Mouse (Mus musculus): ENCODE data around the gene Mfsd5. TPM values are rescaled to one million over a fixed set of nuclear protein-coding genes. Genes with fewer than 3 reads are reported as not detected.
A peak's percentile ranks its signal among the peaks of the same experiment; 100 is the strongest.

Mfsd5 gene
- polyA plus RNA-seq (2016; fragmentation: Nextera tagmentation; extraction: Ambion mirVana), result 64.2 and 66.8 TPM in 2 replicates

GRCm38 (mm10) chr15:102279092-102279782 is at the start of gene Mfsd5:
TSS of gene Mfsd5 (plus strand) at chr15:102279454.
- Histone ChIP-seq H3K27me3 (ENCODE audit: poor library complexity, severe bottlenecking) (no peaks in the 10 kb centered on the region), H3K9me3 (no peaks in the 10 kb centered on the region), H3K4me3 (peak within 1 kb of the TSS; percentile 89), H3K36me3 (replicated peaks) (peaks cover 25% of the 10 kb centered on the region), H3K27ac (peak within 1 kb of the TSS; percentile 95), H3K4me1 (peaks cover 23% of the 10 kb centered on the region)
- peak; percentile 87 for DNase-seq (ENCODE audit: extremely low spot score, low spot score)
- WGBS, result under 1% methylated on average over 65 of the region's 65 CpGs

GRCm38 (mm10) chr15:102230408-102231321 is 48.6 kb upstream of the Mfsd5 start:
- Histone ChIP-seq H3K4me3 (no peak overlapping the region), H3K4me1 (peaks cover 31% of the 10 kb centered on the region), H3K27me3 (ENCODE audit: poor library complexity, severe bottlenecking) (peaks cover 6% of the 10 kb centered on the region), H3K9me3 (no peaks in the 10 kb centered on the region), H3K36me3 (replicated peaks) (peaks cover 9% of the 10 kb centered on the region; the same call in 1 of the 2 replicates), H3K27ac (no peak overlapping the region)
- DNase-seq (ENCODE audit: extremely low spot score, low spot score), result no peak
- WGBS, result 83% methylated on average over 17 of the region's 17 CpGs

DNA sequence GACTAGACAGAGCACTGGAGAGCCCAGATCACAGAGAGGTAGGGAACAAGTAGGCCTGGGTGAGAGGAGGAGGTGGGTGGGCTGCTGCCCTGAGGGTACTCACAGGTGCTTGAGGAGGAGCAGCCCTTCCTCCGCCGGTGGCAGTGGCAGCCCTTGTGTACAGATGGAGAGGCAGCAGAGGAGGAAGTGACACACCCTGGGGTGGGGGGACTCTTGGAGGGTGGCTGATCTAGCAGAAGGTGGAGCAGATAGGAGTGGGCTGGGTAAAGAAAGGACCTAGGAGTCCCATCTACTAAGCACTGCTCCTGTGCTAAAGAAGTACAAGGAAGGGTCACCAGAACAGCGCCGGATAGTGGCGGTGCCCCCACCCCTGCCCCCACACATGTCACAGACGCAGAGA is 47.5 kb upstream of the Mfsd5 start, which contains the start of gene Itgb7:
Gene Itgb7, minus strand, starts transcription at position 197 of the 400 bp plus-strand sequence.
- Histone ChIP-seq H3K27me3 (ENCODE audit: poor library complexity, severe bottlenecking) (no peaks in the 10 kb centered on the region), H3K36me3 (replicated peaks) (peaks cover 15% of the 10 kb centered on the region; the same call in 1 of the 2 replicates), H3K4me3 (no peak within 1 kb of the TSS), H3K27ac (no peak within 1 kb of the TSS), H3K4me1 (peaks cover 37% of the 10 kb centered on the region), H3K9me3 (no peaks in the 10 kb centered on the region)
- 63% methylated on average over 6 of the region's 6 CpGs for WGBS
- no peak for DNase-seq (ENCODE audit: extremely low spot score, low spot score)

- H3K4me3 ChIP-seq, result no peak overlapping the region
- H3K27me3 ChIP-seq (ENCODE audit: poor library complexity, severe bottlenecking), result no peaks in the 10 kb centered on the region
- no peak overlapping the region for H3K27ac ChIP-seq
- peaks cover 37% of the 10 kb centered on the region for H3K4me1 ChIP-seq
- peaks cover 16% of the 10 kb centered on the region; the same call in 1 of the 2 replicates for H3K36me3 ChIP-seq (replicated peaks)
- WGBS, result 88% methylated on average over 7 of the region's 7 CpGs
- no peaks in the 10 kb centered on the region for H3K9me3 ChIP-seq
- no peak for DNase-seq (ENCODE audit: extremely low spot score, low spot score)
These were observed 46.5 kb upstream of the Mfsd5 start for GRCm38 (mm10) chr15:102232764-102233163.

GRCm38 (mm10) chr15:102233896-102234295 is 45.4 kb upstream of the Mfsd5 start:
- H3K36me3 ChIP-seq (replicated peaks), result peaks cover 21% of the 10 kb centered on the region; the same call in 1 of the 2 replicates
- no peak overlapping the region for H3K4me3 ChIP-seq
- H3K27ac ChIP-seq, result peak overlapping the region; percentile 6; the same call in 1 of the 2 replicates

DNA sequence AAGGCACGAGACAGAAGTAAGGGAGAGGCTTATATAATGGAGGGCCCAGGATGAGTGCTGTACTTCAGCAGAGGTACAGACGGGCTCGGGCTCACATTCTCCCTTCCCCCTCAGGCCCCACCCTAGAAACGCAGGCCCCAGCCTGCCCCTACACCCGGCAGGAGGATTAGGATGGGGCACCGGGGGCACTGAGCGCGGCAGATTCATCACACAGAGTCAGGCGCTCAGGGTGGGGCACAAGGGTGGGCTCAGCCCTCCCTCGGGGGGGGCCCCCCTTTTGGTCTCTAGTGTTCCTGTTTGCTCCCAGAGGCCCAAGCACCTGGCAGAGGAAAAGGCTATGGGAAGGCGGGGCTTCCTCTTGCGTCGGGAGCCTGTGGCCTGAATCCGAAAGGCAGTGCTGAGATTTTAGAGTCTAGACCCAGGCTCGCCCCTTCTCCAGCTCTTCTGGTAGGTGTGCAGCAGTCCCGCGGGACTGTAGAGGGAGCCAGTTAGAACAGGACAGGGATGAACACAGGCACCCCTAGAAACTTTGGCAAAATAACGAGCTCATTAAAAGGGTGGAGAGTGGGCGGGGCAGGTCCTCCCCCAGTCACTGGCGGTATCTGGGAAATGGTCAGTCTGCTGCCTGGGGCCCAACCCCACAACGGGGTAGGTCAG is 43.8 kb upstream of the Mfsd5 start:
- no peak for DNase-seq (ENCODE audit: extremely low spot score, low spot score)
- Histone ChIP-seq H3K36me3 (replicated peaks) (peaks cover 29% of the 10 kb centered on the region), H3K27ac (peak overlapping the region; percentile 84), H3K9me3 (no peaks in the 10 kb centered on the region), H3K27me3 (ENCODE audit: poor library complexity, severe bottlenecking) (peaks cover 11% of the 10 kb centered on the region), H3K4me1 (peaks cover 47% of the 10 kb centered on the region), H3K4me3 (peak overlapping the region; percentile 41)
- 28% methylated on average over 21 of the region's 21 CpGs for WGBS

More at GRCm38 (mm10) chr15:102233896-102234295, 45.4 kb upstream of the Mfsd5 start:
- no peak for DNase-seq (ENCODE audit: extremely low spot score, low spot score)
- 28% methylated on average over 2 of the region's 2 CpGs for whole genome bisulfite sequencing
- Histone ChIP-seq H3K27me3 (ENCODE audit: poor library complexity, severe bottlenecking) (no peaks in the 10 kb centered on the region), H3K4me1 (peaks cover 37% of the 10 kb centered on the region), H3K9me3 (no peaks in the 10 kb centered on the region)

GRCm38 (mm10) chr15:102238543-102239259 is 40.6 kb upstream of the Mfsd5 start:
- Histone ChIP-seq H3K9me3 (no peaks in the 10 kb centered on the region), H3K27ac (no peak overlapping the region), H3K36me3 (replicated peaks) (peaks cover 33% of the 10 kb centered on the region), H3K4me1 (peaks cover 57% of the 10 kb centered on the region), H3K27me3 (ENCODE audit: poor library complexity, severe bottlenecking) (peaks cover 43% of the 10 kb centered on the region), H3K4me3 (no peak overlapping the region)
- no peak for DNase-seq (ENCODE audit: extremely low spot score, low spot score)
- WGBS, result 93% methylated on average over 14 of the region's 14 CpGs

DNA sequence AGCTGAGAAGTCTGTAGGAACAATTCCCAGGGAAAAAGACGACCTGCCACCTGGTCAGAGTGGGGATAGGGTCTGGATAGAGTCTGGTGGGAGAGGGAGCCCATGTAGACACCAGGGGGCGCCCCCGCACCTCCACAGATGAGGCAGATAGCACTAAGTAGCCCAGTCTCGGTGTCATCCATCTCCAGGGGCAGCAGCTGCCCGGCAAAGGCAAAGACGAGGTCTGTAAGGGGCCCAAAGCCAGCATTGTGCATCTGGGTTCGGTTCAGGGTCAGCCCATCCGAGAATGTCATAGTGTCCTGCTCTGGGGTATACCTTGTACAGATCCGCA is 40.0 kb upstream of the Mfsd5 start:
- peaks cover 57% of the 10 kb centered on the region for H3K4me1 ChIP-seq
- peaks cover 48% of the 10 kb centered on the region for H3K27me3 ChIP-seq (ENCODE audit: poor library complexity, severe bottlenecking)
- H3K9me3 ChIP-seq, result no peaks in the 10 kb centered on the region
- no peak overlapping the region for H3K27ac ChIP-seq
- WGBS, result 14% methylated on average over 9 of the region's 9 CpGs
- peaks cover 33% of the 10 kb centered on the region for H3K36me3 ChIP-seq (replicated peaks)
- peak; percentile 81 for DNase-seq (ENCODE audit: extremely low spot score, low spot score)
- H3K4me3 ChIP-seq, result no peak overlapping the region

- H3K27ac ChIP-seq, result peak overlapping the region; percentile 48; the same call in 1 of the 2 replicates
- no peaks in the 10 kb centered on the region for H3K9me3 ChIP-seq
- 83% methylated on average over 11 of the region's 11 CpGs for WGBS
- H3K27me3 ChIP-seq (ENCODE audit: poor library complexity, severe bottlenecking), result peaks cover 54% of the 10 kb centered on the region
- H3K4me1 ChIP-seq, result peaks cover 57% of the 10 kb centered on the region
- no peak for DNase-seq (ENCODE audit: extremely low spot score, low spot score)
- peaks cover 32% of the 10 kb centered on the region for H3K36me3 ChIP-seq (replicated peaks)
- no peak overlapping the region for H3K4me3 ChIP-seq
These were observed 39.4 kb upstream of the Mfsd5 start for GRCm38 (mm10) chr15:102239851-102240250.

DNA sequence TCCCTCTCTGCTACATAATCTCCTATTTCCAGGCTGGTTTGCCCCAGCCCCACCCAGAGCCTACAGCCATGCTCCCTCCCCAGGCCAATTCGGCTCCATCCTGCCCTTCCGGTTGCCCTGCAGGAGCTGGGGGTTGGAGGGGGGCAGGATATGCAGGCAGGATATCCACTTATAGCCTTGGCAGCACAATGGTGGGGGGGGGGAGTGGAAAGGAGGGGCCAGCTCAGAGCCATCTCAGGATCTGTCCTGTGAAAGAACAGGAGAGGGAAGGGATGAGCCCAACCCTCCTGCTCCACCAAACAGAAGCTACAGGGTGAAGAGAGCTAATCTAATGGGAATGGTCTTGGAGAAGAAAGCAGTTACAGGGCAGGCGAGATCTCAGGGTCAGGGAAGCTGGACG is 38.6 kb upstream of the Mfsd5 start:
- Histone ChIP-seq H3K9me3 (no peaks in the 10 kb centered on the region), H3K4me1 (peaks cover 57% of the 10 kb centered on the region), H3K36me3 (replicated peaks) (peaks cover 25% of the 10 kb centered on the region), H3K27me3 (ENCODE audit: poor library complexity, severe bottlenecking) (peaks cover 62% of the 10 kb centered on the region), H3K27ac (no peak overlapping the region), H3K4me3 (no peak overlapping the region)
- no peak for DNase-seq (ENCODE audit: extremely low spot score, low spot score)
- WGBS, result 85% methylated on average over 4 of the region's 4 CpGs

GRCm38 (mm10) chr15:102242404-102243228 is 36.6 kb upstream of the Mfsd5 start:
- Histone ChIP-seq H3K9me3 (no peaks in the 10 kb centered on the region), H3K27ac (peak overlapping the region; percentile 57), H3K36me3 (replicated peaks) (peaks cover 18% of the 10 kb centered on the region), H3K4me3 (peak overlapping the region; percentile 69; the same call in 1 of the 2 replicates), H3K4me1 (peaks cover 70% of the 10 kb centered on the region), H3K27me3 (ENCODE audit: poor library complexity, severe bottlenecking) (peaks cover 81% of the 10 kb centered on the region)
- DNase-seq (ENCODE audit: extremely low spot score, low spot score), result no peak
- 28% methylated on average over 12 of the region's 12 CpGs for WGBS
